Comparison of ENCODE assay signal across 8 mouse cellular contexts in the genomic region with DNA sequence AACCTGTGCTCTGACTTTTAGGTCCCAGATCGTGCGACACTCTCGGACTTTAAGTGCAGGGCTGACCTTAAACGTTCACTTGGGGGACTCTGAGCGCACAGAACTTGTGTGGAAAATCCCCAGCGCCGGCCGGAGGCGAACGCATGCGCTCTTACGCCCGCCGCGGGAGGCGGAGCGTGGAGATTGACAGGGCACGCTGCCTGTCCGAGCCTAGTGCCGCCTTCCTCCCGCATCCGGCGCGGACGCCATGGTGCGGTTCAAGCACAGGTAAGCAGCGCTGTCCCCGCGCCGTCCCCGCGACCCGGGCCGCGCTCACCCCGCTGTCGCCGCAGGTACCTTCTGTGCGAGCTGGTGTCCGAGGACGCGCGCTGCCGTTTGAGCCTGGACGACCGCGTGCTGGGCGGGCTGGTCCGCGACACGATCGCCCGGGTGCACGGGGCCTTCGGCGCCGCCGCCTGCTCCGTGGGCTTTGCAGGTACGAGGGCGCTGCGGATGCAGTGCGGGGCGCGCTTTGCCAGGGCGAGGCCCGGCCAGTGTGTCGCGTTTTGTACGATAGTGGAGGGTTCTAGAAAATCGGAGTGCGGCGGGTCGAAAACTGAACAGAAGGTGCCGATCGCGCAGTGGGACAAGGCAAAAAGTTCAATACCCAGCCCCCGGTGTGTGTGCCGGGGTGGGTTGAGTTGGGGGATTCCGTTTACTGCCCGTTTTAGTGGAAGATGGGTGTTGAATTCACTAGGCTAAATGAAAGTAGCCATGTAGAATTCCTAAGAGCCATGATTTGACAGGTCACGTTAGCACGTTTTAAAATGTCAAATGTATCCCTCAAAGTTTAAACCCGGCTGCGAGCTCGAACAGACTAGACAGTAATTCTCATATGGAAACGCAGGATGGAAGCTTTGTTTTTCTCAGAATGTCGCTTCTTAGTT. TPM values are rescaled to one million over a fixed set of nuclear protein-coding genes. Genes with fewer than 3 reads are reported as not detected.
A peak's percentile ranks its signal among the peaks of the same experiment; 100 is the strongest.
DNase-seq lines count a peak whose midpoint lies in the region; ATAC-seq and TF ChIP-seq lines count a peak whose summit lies in the region.

No protein-coding gene starts in this region.

- peak; percentile 76; the same call in 1 of the 2 replicates for ATAC-seq in embryonic facial prominence, embryonic 13.5 days (ENCODE audit: insufficient number of reproducible peaks, insufficient read depth, low FRiP score, low TSS enrichment, low read depth)
- peak; percentile 80 for ATAC-seq in limb, embryonic 14.5 days (ENCODE audit: low FRiP score, low read depth)
- peak; percentile 77 for ATAC-seq in midbrain, postnatal 0 days (ENCODE audit: low FRiP score)

- peak overlapping the region; percentile 83 for H3K4me2 ChIP-seq in embryonic facial prominence, embryonic 13.5 days
- peak overlapping the region; percentile 89 for H3K4me2 ChIP-seq in limb, embryonic 14.5 days (replicated peaks; ENCODE audit: low read depth, low read length, severe bottlenecking)
- H3K4me2 ChIP-seq in midbrain, postnatal 0 days (ENCODE audit: low read depth, low read length, poor library complexity, severe bottlenecking): peak overlapping the region; percentile 88

- peak overlapping the region; percentile 95 for H3K4me3 ChIP-seq in embryonic facial prominence, embryonic 13.5 days
- peak overlapping the region; percentile 89 for H3K4me3 ChIP-seq in limb, embryonic 14.5 days (replicated peaks; ENCODE audit: low read length)
- H3K4me3 ChIP-seq in midbrain, postnatal 0 days (ENCODE audit: low read depth, low read length): peak overlapping the region; percentile 88

- peaks cover 17% of the 10 kb centered on the region for H3K4me1 ChIP-seq in embryonic facial prominence, embryonic 13.5 days
- peaks cover 9% of the 10 kb centered on the region for H3K4me1 ChIP-seq in limb, embryonic 14.5 days (ENCODE audit: control insufficient read depth, insufficient read depth, low read length)
- H3K4me1 ChIP-seq in midbrain, postnatal 0 days (ENCODE audit: insufficient read depth, low read length): peaks cover 10% of the 10 kb centered on the region; the same call in 1 of the 2 replicates

- peak overlapping the region; percentile 58 for H3K27ac ChIP-seq in embryonic facial prominence, embryonic 13.5 days
- H3K27ac ChIP-seq in limb, embryonic 14.5 days (replicated peaks; ENCODE audit: low read depth, low read length): no peak overlapping the region
- H3K27ac ChIP-seq in midbrain, postnatal 0 days (ENCODE audit: low read depth, low read length): peak overlapping the region; percentile 55; the same call in 1 of the 2 replicates

- TF ChIP-seq CTCF in midbrain, postnatal 0 days (IDR thresholded peaks at IDR 0.05): no peak

- H3K36me3 ChIP-seq in embryonic facial prominence, embryonic 13.5 days: peaks cover 35% of the 10 kb centered on the region
- peaks cover 36% of the 10 kb centered on the region for H3K36me3 ChIP-seq in limb, embryonic 14.5 days (ENCODE audit: control insufficient read depth, insufficient read depth, low read length)
- peaks cover 34% of the 10 kb centered on the region for H3K36me3 ChIP-seq in midbrain, postnatal 0 days (ENCODE audit: insufficient read depth, low read length)

- peaks cover 16% of the 10 kb centered on the region for H3K27me3 ChIP-seq in embryonic facial prominence, embryonic 13.5 days
- 0 out of 2 replicates have a peak, but pooled peaks cover 2% of the 10 kb centered on the region for H3K27me3 ChIP-seq in limb, embryonic 14.5 days (ENCODE audit: control insufficient read depth, insufficient read depth, low read length)
- H3K27me3 ChIP-seq in midbrain, postnatal 0 days (ENCODE audit: insufficient read depth, low read length): no peaks in the 10 kb centered on the region

- WGBS in embryonic facial prominence, embryonic 13.5 days: under 1% methylated on average over 88 of the region's 88 CpGs
- under 1% methylated on average over 84 of the region's 88 CpGs for WGBS in limb, embryonic 14.5 days
- under 1% methylated on average over 87 of the region's 88 CpGs for WGBS in midbrain, postnatal 0 days

- no peaks in the 10 kb centered on the region for H3K9me3 ChIP-seq in embryonic facial prominence, embryonic 13.5 days
- no peaks in the 10 kb centered on the region for H3K9me3 ChIP-seq in limb, embryonic 14.5 days (ENCODE audit: control insufficient read depth, low read length)
- no peaks in the 10 kb centered on the region for H3K9me3 ChIP-seq in midbrain, postnatal 0 days (ENCODE audit: low read length)

- peak; percentile 92 for DNase-seq in 3134 (ENCODE audit: extremely low read depth, insufficient read length, low spot score)
- peak; percentile 95 to 97 for DNase-seq in adrenal gland, postnatal 36 days
- DNase-seq in heart, adult 8-10 months (ENCODE audit: low spot score): peak; percentile 92
- DNase-seq in kidney, adult 9 months: peak; percentile 96
- DNase-seq in limb, embryonic 14.5 days (ENCODE audit: low spot score): peak; percentile 88
- DNase-seq in midbrain, postnatal 0 days (ENCODE audit: low spot score): peak; percentile 92
- peak; percentile 86 to 88 for DNase-seq in spleen, postnatal 14 days (ENCODE audit: low spot score in 2 of 2)

- 0 out of 2 replicates have a peak, but pooled peaks have one; percentile 60 for TF ChIP-seq POLR2A in limb, embryonic 14.5 days (IDR thresholded peaks at IDR 0.05; ENCODE audit: borderline replicate concordance, extremely low read depth, insufficient read depth, insufficient read length)

- H3K9ac ChIP-seq in embryonic facial prominence, embryonic 13.5 days: peak overlapping the region; percentile 85
- peak overlapping the region; percentile 68 for H3K9ac ChIP-seq in limb, embryonic 14.5 days (ENCODE audit: low read depth, low read length, severe bottlenecking)
- peak overlapping the region; percentile 79 for H3K9ac ChIP-seq in midbrain, postnatal 0 days (replicated peaks; ENCODE audit: low read length, poor library complexity, severe bottlenecking)

RNA-seq across cellular contexts. Expression of a gene that starts 2.4 kb away (rescaled TPM):
- 10 to 100 TPM; 76.3 to 85.9 TPM for total RNA-seq in adrenal gland, postnatal 36 days (2021)
- polyA plus RNA-seq in embryonic facial prominence, embryonic 13.5 days (2015; fragmentation: Nextera tagmentation; extraction: Ambion mirVana): 83.5 and 88.1 TPM in 2 replicates
- 10 to 100 TPM; 26.6 to 35.1 (median 32.8) TPM for total RNA-seq in heart, adult 8-10 months (2022)
- 51.6 and 61.7 TPM in 2 replicates for polyA plus RNA-seq in limb, embryonic 14.5 days (2012; rRNA removed)
- 90.3 and 107 TPM in 2 replicates for polyA plus RNA-seq in limb, embryonic 14.5 days (2014; fragmentation: Nextera tagmentation; extraction: Ambion mirVana)
- 33.2 and 41.5 TPM in 2 replicates for total RNA-seq in midbrain, postnatal 0 days (2014; rRNA removed)
- 95.5 and 101 TPM in 2 replicates for polyA plus RNA-seq in midbrain, postnatal 0 days (2015; fragmentation: Nextera tagmentation; extraction: Ambion mirVana)

RNA-seq across cellular contexts. Expression of a gene that starts 34.6 kb away (rescaled TPM):
- total RNA-seq in adrenal gland, postnatal 36 days (2021): 100 to 1,000 TPM; 232 to 275 TPM
- 129 and 136 TPM in 2 replicates for polyA plus RNA-seq in embryonic facial prominence, embryonic 13.5 days (2015; fragmentation: Nextera tagmentation; extraction: Ambion mirVana)
- 100 to 1,000 TPM; 355 to 414 (median 370) TPM for total RNA-seq in heart, adult 8-10 months (2022)
- polyA plus RNA-seq in limb, embryonic 14.5 days (2012; rRNA removed): 163 and 180 TPM in 2 replicates
- polyA plus RNA-seq in limb, embryonic 14.5 days (2014; fragmentation: Nextera tagmentation; extraction: Ambion mirVana): 86.7 and 95.6 TPM in 2 replicates
- 103 and 118 TPM in 2 replicates for total RNA-seq in midbrain, postnatal 0 days (2014; rRNA removed)
- polyA plus RNA-seq in midbrain, postnatal 0 days (2015; fragmentation: Nextera tagmentation; extraction: Ambion mirVana): 154 and 158 TPM in 2 replicates

RNA-seq across cellular contexts. Expression of a gene that starts 41.4 kb away (rescaled TPM):
- 10 to 100 TPM; 54.2 to 61.9 TPM for total RNA-seq in adrenal gland, postnatal 36 days (2021)
- 42.5 and 43.2 TPM in 2 replicates for polyA plus RNA-seq in embryonic facial prominence, embryonic 13.5 days (2015; fragmentation: Nextera tagmentation; extraction: Ambion mirVana)
- total RNA-seq in heart, adult 8-10 months (2022): 100 to 1,000 TPM; 138 to 171 (median 161) TPM
- 11.5 and 13.7 TPM in 2 replicates for polyA plus RNA-seq in limb, embryonic 14.5 days (2012; rRNA removed)
- polyA plus RNA-seq in limb, embryonic 14.5 days (2014; fragmentation: Nextera tagmentation; extraction: Ambion mirVana): 38.5 and 39.9 TPM in 2 replicates
- 29.6 and 36.7 TPM in 2 replicates for total RNA-seq in midbrain, postnatal 0 days (2014; rRNA removed)
- 42.8 and 43.5 TPM in 2 replicates for polyA plus RNA-seq in midbrain, postnatal 0 days (2015; fragmentation: Nextera tagmentation; extraction: Ambion mirVana)

RNA-seq across cellular contexts. Expression of a gene that starts 43.9 kb away (rescaled TPM):
- total RNA-seq in adrenal gland, postnatal 36 days (2021): 10 to 100 TPM; 34.8 to 42.3 TPM
- polyA plus RNA-seq in embryonic facial prominence, embryonic 13.5 days (2015; fragmentation: Nextera tagmentation; extraction: Ambion mirVana): 1.3 and 2.0 TPM in 2 replicates
- 1 to 10 TPM; 1.7 to 2.6 (median 1.9) TPM for total RNA-seq in heart, adult 8-10 months (2022)
- polyA plus RNA-seq in limb, embryonic 14.5 days (2012; rRNA removed): 3.1 and 4.7 TPM in 2 replicates
- polyA plus RNA-seq in limb, embryonic 14.5 days (2014; fragmentation: Nextera tagmentation; extraction: Ambion mirVana): 1.2 and 1.5 TPM in 2 replicates
- 15.5 and 29.8 TPM in 2 replicates for total RNA-seq in midbrain, postnatal 0 days (2014; rRNA removed)
- polyA plus RNA-seq in midbrain, postnatal 0 days (2015; fragmentation: Nextera tagmentation; extraction: Ambion mirVana): 11.1 and 12.7 TPM in 2 replicates
